Mouse (Mus musculus): Measurements from ENCODE around the gene Tmem50a. TPM values are rescaled to one million over a fixed set of nuclear protein-coding genes. Genes with fewer than 3 reads are reported as not detected.

Tmem50a gene
- total and polyA plus RNA-seq, 2 experiments from 2014 or later = 206 to 262 TPM

- ATAC-seq (ENCODE audit: low FRiP score) = no peak
Measured at GRCm38 (mm10) chr4:134920631-134921030, 5.8 kb upstream of the Tmem50a start.

GRCm38 (mm10) chr4:134919733-134920540, 5.1 kb upstream of the Tmem50a start:
- no peak overlapping the region for H3K9ac ChIP-seq (replicated peaks; ENCODE audit: low read length, poor library complexity, severe bottlenecking)
- 40% methylated on average over 12 of the region's 12 CpGs for WGBS
- H3K9me3 ChIP-seq (ENCODE audit: low read length) = no peaks in the 10 kb centered on the region
- H3K36me3 ChIP-seq (ENCODE audit: insufficient read depth, low read length) = no peaks in the 10 kb centered on the region
- H3K4me1 ChIP-seq (ENCODE audit: insufficient read depth, low read length) = no peaks in the 10 kb centered on the region
- no peak overlapping the region for H3K4me2 ChIP-seq (ENCODE audit: low read depth, low read length, poor library complexity, severe bottlenecking)
- H3K27me3 ChIP-seq (ENCODE audit: insufficient read depth, low read length) = no peaks in the 10 kb centered on the region
- no peak for TF ChIP-seq CTCF (IDR thresholded peaks at IDR 0.05)
- DNase-seq (ENCODE audit: low spot score) (peak; percentile 34), ATAC-seq (ENCODE audit: low FRiP score) (no peak)
- H3K27ac ChIP-seq (ENCODE audit: low read depth, low read length) = no peak overlapping the region
- H3K4me3 ChIP-seq (ENCODE audit: low read depth, low read length) = no peak overlapping the region

More at GRCm38 (mm10) chr4:134920631-134921030, 5.8 kb upstream of the Tmem50a start:
- no peak overlapping the region for H3K9ac ChIP-seq (replicated peaks; ENCODE audit: low read length, poor library complexity, severe bottlenecking)
- TF ChIP-seq CTCF (IDR thresholded peaks at IDR 0.05) = no peak
- no peak overlapping the region for H3K4me2 ChIP-seq (ENCODE audit: low read depth, low read length, poor library complexity, severe bottlenecking)
- peaks cover 3% of the 10 kb centered on the region; the same call in 1 of the 2 replicates for H3K4me1 ChIP-seq (ENCODE audit: insufficient read depth, low read length)
- no peak overlapping the region for H3K4me3 ChIP-seq (ENCODE audit: low read depth, low read length)
- 0 out of 2 replicates have a peak, but pooled peaks cover under 1% of the 10 kb centered on the region for H3K36me3 ChIP-seq (ENCODE audit: insufficient read depth, low read length)
- H3K27me3 ChIP-seq (ENCODE audit: insufficient read depth, low read length) = no peaks in the 10 kb centered on the region
- H3K9me3 ChIP-seq (ENCODE audit: low read length) = no peaks in the 10 kb centered on the region
- DNase-seq (ENCODE audit: low spot score) = no peak
- WGBS = 98% methylated on average over 6 of the region's 6 CpGs
- no peak overlapping the region for H3K27ac ChIP-seq (ENCODE audit: low read depth, low read length)

DNA sequence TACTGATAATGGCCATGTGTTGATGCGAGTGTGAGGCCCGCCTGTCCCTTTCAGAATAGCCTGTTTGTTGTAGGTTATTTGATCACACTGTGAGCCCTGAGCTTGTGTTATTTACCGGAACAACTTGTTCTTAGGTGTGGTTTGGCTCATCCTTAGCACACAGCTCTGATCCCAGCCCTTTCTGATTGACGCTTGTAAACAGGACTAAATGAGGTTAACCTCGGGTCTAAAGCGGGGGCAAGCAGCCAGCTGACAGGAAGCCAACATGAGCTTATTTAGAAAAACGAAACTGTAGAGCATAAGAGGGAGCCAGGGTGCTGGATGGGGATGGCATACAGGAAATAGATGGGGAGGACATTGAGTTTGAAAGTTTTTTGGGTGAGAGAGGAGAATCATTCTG, 3.6 kb upstream of the Tmem50a start:
- Histone ChIP-seq H3K9me3 (ENCODE audit: low read length) (no peaks in the 10 kb centered on the region), H3K4me3 (ENCODE audit: low read depth, low read length) (no peak overlapping the region), H3K36me3 (ENCODE audit: insufficient read depth, low read length) (no peaks in the 10 kb centered on the region), H3K9ac (replicated peaks; ENCODE audit: low read length, poor library complexity, severe bottlenecking) (no peak overlapping the region), H3K27me3 (ENCODE audit: insufficient read depth, low read length) (no peaks in the 10 kb centered on the region), H3K27ac (ENCODE audit: low read depth, low read length) (no peak overlapping the region), H3K4me2 (ENCODE audit: low read depth, low read length, poor library complexity, severe bottlenecking) (no peak overlapping the region), H3K4me1 (ENCODE audit: insufficient read depth, low read length) (no peaks in the 10 kb centered on the region)
- TF ChIP-seq CTCF (IDR thresholded peaks at IDR 0.05) = no peak
- WGBS = 65% methylated on average over 7 of the region's 7 CpGs
- DNase-seq (ENCODE audit: low spot score) (no peak), ATAC-seq (ENCODE audit: low FRiP score) (no peak)

GRCm38 (mm10) chr4:134917194-134917593, 2.4 kb upstream of the Tmem50a start:
- no peak for ATAC-seq (ENCODE audit: low FRiP score)
- no peak for TF ChIP-seq CTCF (IDR thresholded peaks at IDR 0.05)
- no peak for DNase-seq (ENCODE audit: low spot score)
- Histone ChIP-seq H3K4me1 (ENCODE audit: insufficient read depth, low read length) (no peaks in the 10 kb centered on the region), H3K27ac (ENCODE audit: low read depth, low read length) (no peak overlapping the region), H3K9me3 (ENCODE audit: low read length) (no peaks in the 10 kb centered on the region), H3K4me2 (ENCODE audit: low read depth, low read length, poor library complexity, severe bottlenecking) (no peak overlapping the region), H3K27me3 (ENCODE audit: insufficient read depth, low read length) (no peaks in the 10 kb centered on the region), H3K36me3 (ENCODE audit: insufficient read depth, low read length) (no peaks in the 10 kb centered on the region), H3K9ac (replicated peaks; ENCODE audit: low read length, poor library complexity, severe bottlenecking) (no peak overlapping the region), H3K4me3 (ENCODE audit: low read depth, low read length) (no peak overlapping the region)
- WGBS = 78% methylated on average over 3 of the region's 3 CpGs

- no peak for TF ChIP-seq CTCF (IDR thresholded peaks at IDR 0.05)
- peak overlapping the region; percentile 79 for H3K9ac ChIP-seq (replicated peaks; ENCODE audit: low read length, poor library complexity, severe bottlenecking)
- H3K27me3 ChIP-seq (ENCODE audit: insufficient read depth, low read length) = no peaks in the 10 kb centered on the region
Measured at GRCm38 (mm10) chr4:134915223-134916050, 613 bp upstream of the Tmem50a start.

More at GRCm38 (mm10) chr4:134915223-134916050, 613 bp upstream of the Tmem50a start:
- Histone ChIP-seq H3K4me3 (ENCODE audit: low read depth, low read length) (peak overlapping the region; percentile 70), H3K9me3 (ENCODE audit: low read length) (no peaks in the 10 kb centered on the region), H3K4me2 (ENCODE audit: low read depth, low read length, poor library complexity, severe bottlenecking) (peak overlapping the region; percentile 62), H3K36me3 (ENCODE audit: insufficient read depth, low read length) (no peaks in the 10 kb centered on the region), H3K27ac (ENCODE audit: low read depth, low read length) (peak overlapping the region; percentile 80; the same call in 1 of the 2 replicates), H3K4me1 (ENCODE audit: insufficient read depth, low read length) (no peaks in the 10 kb centered on the region)
- ATAC-seq (ENCODE audit: low FRiP score) (peak; percentile 32; the same call in 1 of the 2 replicates), DNase-seq (ENCODE audit: low spot score) (no peak)
- WGBS = 53% methylated on average over 14 of the region's 14 CpGs
